Mouse (Mus musculus) A20 (cell line): ENCODE data around the gene Kcng3.

Experiments
- DNase-seq: peaks from one replicate; pipeline ENCODE4 v3.0.0-alpha.2; 2011; ENCODE audit warnings: low read depth, low spot score

Gene Kcng3

GRCm38 (mm10) chr17:83555836-83556235, 75.9 kb downstream of the Kcng3 start:
- DNase-seq = no peak

- DNase-seq = no peak
Measured at GRCm38 (mm10) chr17:83554997-83555396, 76.7 kb downstream of the Kcng3 start.

GRCm38 (mm10) chr17:83548501-83549233, 83.0 kb downstream of the Kcng3 start:
- no peak for DNase-seq

- DNase-seq = no peak
Measured at GRCm38 (mm10) chr17:83547145-83547544, 84.5 kb downstream of the Kcng3 start.

GRCm38 (mm10) chr17:83545756-83546742, 85.6 kb downstream of the Kcng3 start:
- DNase-seq = no peak

- no peak for DNase-seq
Measured at GRCm38 (mm10) chr17:83545259-83545658, 86.4 kb downstream of the Kcng3 start.

- no peak for DNase-seq
Measured at GRCm38 (mm10) chr17:83542424-83542823, 89.3 kb downstream of the Kcng3 start.

- DNase-seq = no peak
Measured at GRCm38 (mm10) chr17:83539262-83540037, 92.2 kb downstream of the Kcng3 start.

GRCm38 (mm10) chr17:83538694-83539093, 93.0 kb downstream of the Kcng3 start:
- no peak for DNase-seq

- no peak for DNase-seq
Measured at GRCm38 (mm10) chr17:83538141-83538540, 93.6 kb downstream of the Kcng3 start.
